Mouse (Mus musculus): ENCODE measurements around the gene Capn6. TPM values are rescaled to one million over a fixed set of nuclear protein-coding genes. Genes with fewer than 3 reads are reported as not detected.

The Capn6 gene
- 0.32 and 0.89 TPM in 2 replicates for total RNA-seq (2012; rRNA removed)

GRCm38 (mm10) chrX:143827212-143827611 lies at the start of gene Capn6:
Capn6 (minus strand) TSS chrX:143827414.
- Histone ChIP-seq H3K4me3 (ENCODE audit: insufficient read depth in 1 of 2, low read depth in 1 of 2, low read length in 2 of 2, poor library complexity in 1 of 2, severe bottlenecking in 1 of 2) (no peak within 1 kb of the TSS), H3K4me1 (ENCODE audit: control insufficient read depth in 2 of 2, insufficient read depth in 2 of 2, low read length in 2 of 2, poor library complexity in 1 of 2) (no peaks in the 10 kb centered on the region), H3K36me3 (ENCODE audit: control insufficient read depth, insufficient read depth, low read length, poor library complexity, severe bottlenecking) (no peaks in the 10 kb centered on the region), H3K9me3 (ENCODE audit: control insufficient read depth, insufficient read depth, low read depth, low read length) (no peaks in the 10 kb centered on the region), H3K27ac (ENCODE audit: insufficient read depth, low read depth, low read length, poor library complexity, severe bottlenecking) (no peak within 1 kb of the TSS), H3K9ac (ENCODE audit: insufficient read depth, low read depth, low read length, poor library complexity, severe bottlenecking) (no peak within 1 kb of the TSS)
- no peak for TF ChIP-seq ZC3H11A (IDR thresholded peaks at IDR 0.05; ENCODE audit: borderline replicate concordance, low read depth, low read length)
- TF ChIP-seq MAFK (IDR thresholded peaks at IDR 0.05; ENCODE audit: insufficient read depth, low read depth, low read length): no peak
- no peak for TF ChIP-seq ZNF384 (IDR thresholded peaks at IDR 0.05; ENCODE audit: low read depth, low read length)
- TF ChIP-seq HCFC1 (IDR thresholded peaks at IDR 0.05; ENCODE audit: borderline replicate concordance, insufficient read depth, low read length): no peak
- no peak for TF ChIP-seq CHD2 (IDR thresholded peaks at IDR 0.05; ENCODE audit: low read depth, low read length)
- in situ Hi-C loops (cut with MboI; ENCODE audit: low sequenced_read_pairs in 2 of 2, unreplicated experiment in 2 of 2): no loop called here
- DNase-seq (ENCODE audit: low read depth, low spot score): peak; percentile 6

DNA sequence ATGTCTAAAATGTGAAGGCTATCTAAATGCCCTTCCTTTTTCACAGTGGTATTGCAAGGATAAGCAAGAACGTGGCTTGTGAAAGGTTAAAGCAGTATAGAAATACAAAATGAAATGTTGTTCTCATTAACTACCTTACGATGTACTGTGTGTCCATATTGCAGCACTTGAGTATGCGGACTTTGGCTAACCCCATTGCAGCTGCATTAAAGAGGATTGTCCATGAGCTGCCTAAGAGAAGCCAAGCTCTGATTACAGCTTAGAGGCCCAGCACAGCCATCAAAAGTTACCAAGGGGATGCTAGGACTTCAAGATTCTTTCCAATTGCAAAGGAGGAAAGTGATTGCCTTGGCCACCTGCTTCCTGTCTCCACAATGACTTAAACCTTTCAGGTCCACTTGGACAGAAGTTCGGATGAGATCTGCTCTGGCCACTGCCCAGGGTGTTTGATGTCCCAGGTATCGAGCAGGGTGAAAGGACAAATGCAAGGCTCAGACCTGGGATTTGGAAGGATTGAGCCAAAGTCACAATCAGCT lies 40.0 kb upstream of the Capn6 start:
- no peaks in the 10 kb centered on the region for H3K4me1 ChIP-seq (ENCODE audit: control insufficient read depth in 2 of 2, insufficient read depth in 2 of 2, low read length in 2 of 2, poor library complexity in 1 of 2)
- no peak overlapping the region for H3K9ac ChIP-seq (ENCODE audit: insufficient read depth, low read depth, low read length, poor library complexity, severe bottlenecking)
- no peak overlapping the region for H3K27ac ChIP-seq (ENCODE audit: insufficient read depth, low read depth, low read length, poor library complexity, severe bottlenecking)
- H3K4me3 ChIP-seq (ENCODE audit: insufficient read depth in 1 of 2, low read depth in 1 of 2, low read length in 2 of 2, poor library complexity in 1 of 2, severe bottlenecking in 1 of 2): no peak overlapping the region
- no peaks in the 10 kb centered on the region for H3K9me3 ChIP-seq (ENCODE audit: control insufficient read depth, insufficient read depth, low read depth, low read length)
- no peaks in the 10 kb centered on the region for H3K36me3 ChIP-seq (ENCODE audit: control insufficient read depth, insufficient read depth, low read length, poor library complexity, severe bottlenecking)
- DNase-seq (ENCODE audit: low read depth, low spot score): no peak
- TF ChIP-seq MAFK (IDR thresholded peaks at IDR 0.05; ENCODE audit: insufficient read depth, low read depth, low read length) (no peak), ZNF384 (IDR thresholded peaks at IDR 0.05; ENCODE audit: low read depth, low read length) (no peak), HCFC1 (IDR thresholded peaks at IDR 0.05; ENCODE audit: borderline replicate concordance, insufficient read depth, low read length) (no peak), CHD2 (IDR thresholded peaks at IDR 0.05; ENCODE audit: low read depth, low read length) (no peak), ZC3H11A (IDR thresholded peaks at IDR 0.05; ENCODE audit: borderline replicate concordance, low read depth, low read length) (no peak)
- in situ Hi-C loops (cut with MboI; ENCODE audit: low sequenced_read_pairs in 2 of 2, unreplicated experiment in 2 of 2): no loop called here

- Histone ChIP-seq H3K9ac (ENCODE audit: insufficient read depth, low read depth, low read length, poor library complexity, severe bottlenecking) (no peak overlapping the region), H3K36me3 (ENCODE audit: control insufficient read depth, insufficient read depth, low read length, poor library complexity, severe bottlenecking) (no peaks in the 10 kb centered on the region), H3K4me3 (ENCODE audit: insufficient read depth in 1 of 2, low read depth in 1 of 2, low read length in 2 of 2, poor library complexity in 1 of 2, severe bottlenecking in 1 of 2) (no peak overlapping the region), H3K9me3 (ENCODE audit: control insufficient read depth, insufficient read depth, low read depth, low read length) (no peaks in the 10 kb centered on the region), H3K4me1 (ENCODE audit: control insufficient read depth in 2 of 2, insufficient read depth in 2 of 2, low read length in 2 of 2, poor library complexity in 1 of 2) (no peaks in the 10 kb centered on the region), H3K27ac (ENCODE audit: insufficient read depth, low read depth, low read length, poor library complexity, severe bottlenecking) (no peak overlapping the region)
- no peak for TF ChIP-seq MAFK (IDR thresholded peaks at IDR 0.05; ENCODE audit: insufficient read depth, low read depth, low read length)
- TF ChIP-seq ZNF384 (IDR thresholded peaks at IDR 0.05; ENCODE audit: low read depth, low read length): no peak
- TF ChIP-seq HCFC1 (IDR thresholded peaks at IDR 0.05; ENCODE audit: borderline replicate concordance, insufficient read depth, low read length): no peak
- no peak for TF ChIP-seq CHD2 (IDR thresholded peaks at IDR 0.05; ENCODE audit: low read depth, low read length)
- TF ChIP-seq ZC3H11A (IDR thresholded peaks at IDR 0.05; ENCODE audit: borderline replicate concordance, low read depth, low read length): no peak
- in situ Hi-C loops (cut with MboI; ENCODE audit: low sequenced_read_pairs in 2 of 2, unreplicated experiment in 2 of 2): no loop called here
- DNase-seq (ENCODE audit: low read depth, low spot score): no peak
Measured at GRCm38 (mm10) chrX:143851351-143851750, 24.1 kb upstream of the Capn6 start.

GRCm38 (mm10) chrX:143849969-143850368 lies 22.8 kb upstream of the Capn6 start:
- DNase-seq (ENCODE audit: low read depth, low spot score): no peak
- Histone ChIP-seq H3K4me3 (ENCODE audit: insufficient read depth in 1 of 2, low read depth in 1 of 2, low read length in 2 of 2, poor library complexity in 1 of 2, severe bottlenecking in 1 of 2) (no peak overlapping the region), H3K27ac (ENCODE audit: insufficient read depth, low read depth, low read length, poor library complexity, severe bottlenecking) (no peak overlapping the region), H3K4me1 (ENCODE audit: control insufficient read depth in 2 of 2, insufficient read depth in 2 of 2, low read length in 2 of 2, poor library complexity in 1 of 2) (no peaks in the 10 kb centered on the region), H3K36me3 (ENCODE audit: control insufficient read depth, insufficient read depth, low read length, poor library complexity, severe bottlenecking) (no peaks in the 10 kb centered on the region), H3K9me3 (ENCODE audit: control insufficient read depth, insufficient read depth, low read depth, low read length) (no peaks in the 10 kb centered on the region), H3K9ac (ENCODE audit: insufficient read depth, low read depth, low read length, poor library complexity, severe bottlenecking) (no peak overlapping the region)
- in situ Hi-C loops (cut with MboI; ENCODE audit: low sequenced_read_pairs in 2 of 2, unreplicated experiment in 2 of 2): no loop called here
- TF ChIP-seq CHD2 (IDR thresholded peaks at IDR 0.05; ENCODE audit: low read depth, low read length): no peak
- TF ChIP-seq MAFK (IDR thresholded peaks at IDR 0.05; ENCODE audit: insufficient read depth, low read depth, low read length): no peak
- no peak for TF ChIP-seq ZC3H11A (IDR thresholded peaks at IDR 0.05; ENCODE audit: borderline replicate concordance, low read depth, low read length)
- TF ChIP-seq HCFC1 (IDR thresholded peaks at IDR 0.05; ENCODE audit: borderline replicate concordance, insufficient read depth, low read length): no peak

DNA sequence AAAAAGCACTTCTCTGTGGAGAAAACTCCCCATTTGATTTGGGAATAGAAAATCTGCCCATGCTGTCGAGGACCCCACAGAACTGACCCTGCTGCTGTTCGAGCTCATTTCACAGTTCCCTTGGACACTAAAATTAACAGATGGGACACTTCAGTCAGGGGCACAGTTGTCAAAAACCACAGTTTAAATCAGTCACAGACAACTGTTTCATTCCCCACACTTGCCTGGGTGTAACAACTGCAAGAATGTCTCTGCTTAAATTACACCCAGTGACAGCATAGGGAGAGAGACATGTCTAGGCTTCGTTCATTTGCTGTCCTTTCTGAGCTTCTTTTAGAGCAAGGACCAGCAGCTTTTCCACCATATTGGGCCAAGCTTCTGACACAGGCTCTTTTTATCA lies 19.4 kb upstream of the Capn6 start:
- H3K27ac ChIP-seq (ENCODE audit: insufficient read depth, low read depth, low read length, poor library complexity, severe bottlenecking): no peak overlapping the region
- H3K4me3 ChIP-seq (ENCODE audit: insufficient read depth in 1 of 2, low read depth in 1 of 2, low read length in 2 of 2, poor library complexity in 1 of 2, severe bottlenecking in 1 of 2): no peak overlapping the region
- H3K4me1 ChIP-seq (ENCODE audit: control insufficient read depth in 2 of 2, insufficient read depth in 2 of 2, low read length in 2 of 2, poor library complexity in 1 of 2): no peaks in the 10 kb centered on the region
- no peaks in the 10 kb centered on the region for H3K9me3 ChIP-seq (ENCODE audit: control insufficient read depth, insufficient read depth, low read depth, low read length)
- no peak for DNase-seq (ENCODE audit: low read depth, low spot score)
- in situ Hi-C loops (cut with MboI; ENCODE audit: low sequenced_read_pairs in 2 of 2, unreplicated experiment in 2 of 2): no loop called here
- no peaks in the 10 kb centered on the region for H3K36me3 ChIP-seq (ENCODE audit: control insufficient read depth, insufficient read depth, low read length, poor library complexity, severe bottlenecking)
- TF ChIP-seq ZC3H11A (IDR thresholded peaks at IDR 0.05; ENCODE audit: borderline replicate concordance, low read depth, low read length) (no peak), HCFC1 (IDR thresholded peaks at IDR 0.05; ENCODE audit: borderline replicate concordance, insufficient read depth, low read length) (no peak), CHD2 (IDR thresholded peaks at IDR 0.05; ENCODE audit: low read depth, low read length) (no peak), ZNF384 (IDR thresholded peaks at IDR 0.05; ENCODE audit: low read depth, low read length) (no peak), MAFK (IDR thresholded peaks at IDR 0.05; ENCODE audit: insufficient read depth, low read depth, low read length) (no peak)
- no peak overlapping the region for H3K9ac ChIP-seq (ENCODE audit: insufficient read depth, low read depth, low read length, poor library complexity, severe bottlenecking)
